Mouse (Mus musculus) layer of hippocampus, adult 6 months (tissue): ENCODE results near the gene Zbed5. TPM values are rescaled to one million over a fixed set of nuclear protein-coding genes. Genes with fewer than 3 reads are reported as not detected.

Experiments
- long read RNA-seq, 2 experiments: library from polyadenylated mRNA; unstranded; transcript quantifications; one replicate each; pipeline ENCODE4 v2.0.0; 2019 to 2020
- polyA plus RNA-seq: library from polyadenylated mRNA; unstranded; fragments of <200 nt; fragmentation: Nextera tagmentation; gene quantifications from 2 replicates; pipeline ENCODE4 v1.2.3, GENCODE M21; 2021

Gene Zbed5
- 6.1 and 7.3 TPM in 2 replicates for polyA plus RNA-seq
- long read RNA-seq, experiment 1, transcript Zbed5-201 (4 exons, 2,492 nt) = major isoform, 14 of 16 reads
- long read RNA-seq, experiment 1, partial matches to known transcripts = 0 of 16 reads
- long read RNA-seq, experiment 1, other reads (novel, unspliced or antisense) = 2 of 16 reads
- long read RNA-seq, experiment 2, transcript Zbed5-201 (4 exons, 2,492 nt) = major isoform, 58 of 63 reads
- long read RNA-seq, experiment 2, partial matches to known transcripts = 0 of 63 reads
- long read RNA-seq, experiment 2, other reads (novel, unspliced or antisense) = 4 of 63 reads

GRCm38 (mm10) chr5:129895198-129896088, at the start of gene Zbed5:
Zbed5 (plus strand) TSS chr5:129895723.

GRCm38 (mm10) chr5:129846752-129847557, 48.6 kb upstream of the Zbed5 start, which contains the start of gene Sumf2:
Sumf2 (plus strand) TSS chr5:129846986.

DNA sequence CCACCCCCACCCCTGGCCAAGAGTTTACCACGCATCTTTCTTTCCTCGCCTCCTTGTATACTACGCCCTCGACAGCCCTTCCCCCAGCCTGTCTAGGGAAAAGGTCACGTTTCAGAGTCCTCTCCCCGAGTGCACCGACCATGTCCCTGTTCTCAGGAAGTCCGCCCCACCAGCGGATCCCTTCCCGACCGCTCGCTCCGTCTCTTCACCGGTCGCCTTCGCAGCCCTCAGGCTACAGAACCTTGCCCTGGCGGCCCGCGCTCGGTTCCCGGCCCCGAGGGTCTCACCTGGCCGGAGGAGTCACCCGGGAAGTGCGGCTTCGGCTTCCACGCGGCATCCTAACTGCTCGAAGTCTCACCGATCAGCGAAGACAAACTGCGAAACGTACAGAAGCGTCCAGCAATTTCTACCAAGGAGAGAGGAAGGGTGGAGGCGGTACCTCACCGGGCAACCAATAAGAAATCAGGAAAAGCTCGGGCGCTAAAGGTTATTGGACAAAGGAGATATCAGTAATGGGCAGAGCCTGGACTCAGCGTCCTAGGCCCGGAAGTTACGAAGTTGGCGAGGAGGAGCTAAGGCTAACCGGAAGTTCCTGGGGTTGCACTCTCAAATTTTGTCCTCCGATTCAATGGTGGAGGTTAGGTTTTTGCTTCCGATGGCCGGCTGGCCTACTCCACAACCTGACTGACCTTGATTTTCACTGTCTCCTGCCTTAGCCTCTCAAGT, 8.4 kb upstream of the Zbed5 start, which contains the start of gene Chchd2:
TSS of gene Chchd2 (minus strand) at position 560 of the 726 bp plus-strand sequence.

DNA sequence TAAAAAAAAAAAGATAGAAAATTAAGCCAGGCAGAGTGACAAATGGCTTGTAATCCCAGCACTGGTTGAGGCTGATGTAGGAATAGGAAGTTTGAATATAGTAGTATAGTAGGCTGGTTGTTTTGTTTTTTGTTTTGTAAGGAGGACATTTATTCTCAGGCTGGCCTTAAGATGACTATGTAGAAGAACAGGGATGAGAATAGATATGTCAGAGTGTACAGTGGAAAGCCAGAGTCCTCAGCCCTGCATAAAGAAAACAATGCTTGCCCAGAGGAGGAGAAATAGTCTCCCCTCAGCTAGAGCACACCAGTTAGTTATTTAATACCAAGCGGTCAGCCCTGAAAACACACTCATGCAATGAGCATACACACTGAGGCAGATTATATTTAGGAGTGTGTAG, 2.9 kb downstream of the Zbed5 start, which contains the start of gene Phkg1:
TSS of gene Phkg1 (minus strand) at position 101 of the 400 bp plus-strand sequence.

GRCm38 (mm10) chr5:129908242-129908965, 12.9 kb downstream of the Zbed5 start, which contains the start of gene Nupr1l:
Nupr1l (plus strand) TSS chr5:129908540.

DNA sequence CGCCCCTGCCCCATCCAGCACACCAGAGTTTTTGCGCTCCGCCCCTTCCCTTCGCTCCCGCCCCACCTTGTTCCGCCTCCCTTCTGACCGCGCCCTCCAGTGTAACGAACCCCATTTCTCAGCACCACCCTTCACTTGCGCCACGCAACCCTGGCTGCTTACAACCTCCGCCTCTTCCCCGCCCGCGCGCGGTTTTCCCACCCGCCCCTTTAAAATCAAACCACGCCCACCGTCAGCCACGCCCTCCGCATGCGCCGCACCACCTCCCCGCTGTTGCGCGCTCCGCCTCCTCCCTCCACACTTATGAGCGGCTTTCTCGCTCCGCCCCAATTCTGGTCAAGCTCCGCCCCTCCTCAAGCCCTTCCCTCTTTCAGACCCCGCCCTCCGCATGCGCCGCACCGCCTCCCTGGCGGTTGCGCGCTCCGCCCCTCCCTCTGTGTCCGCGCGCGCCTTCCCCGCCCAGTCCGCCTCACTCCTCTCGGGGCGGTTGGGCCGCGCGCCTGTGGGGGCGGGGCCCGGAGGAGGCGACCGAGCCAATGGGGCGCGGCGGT, 46.0 kb downstream of the Zbed5 start, which contains the start of gene Vkorc1l1:
TSS of gene Vkorc1l1 (plus strand) at position 476 of the 551 bp plus-strand sequence.

Other genes starting within 250 kb of the Zbed5 start
- 2.9 and 3.4 TPM in 2 replicates for gene Zfp11, start 225.6 kb upstream of the Zbed5 start, polyA plus RNA-seq
- gene Sept14, start 187.2 kb upstream of the Zbed5 start, polyA plus RNA-seq = not detected in 2 replicates
- 221 and 233 TPM in 2 replicates for gene Mrps17, start 180.2 kb upstream of the Zbed5 start, polyA plus RNA-seq
- gene Nipsnap2, start 170.7 kb upstream of the Zbed5 start, polyA plus RNA-seq = 153 and 202 TPM in 2 replicates
- gene Psph, start 108.3 kb upstream of the Zbed5 start, polyA plus RNA-seq = 49.6 and 53.3 TPM in 2 replicates
- 17.6 and 18.9 TPM in 2 replicates for gene Sumf2, start 48.7 kb upstream of the Zbed5 start, polyA plus RNA-seq
- gene Chchd2, start 8.3 kb upstream of the Zbed5 start, polyA plus RNA-seq = 2,015 and 2,200 TPM in 2 replicates
- gene Phkg1, start 2.8 kb downstream of the Zbed5 start, polyA plus RNA-seq = 7.8 and 7.9 TPM in 2 replicates
- 3.6 and 7.0 TPM in 2 replicates for gene Nupr1l, start 12.8 kb downstream of the Zbed5 start, polyA plus RNA-seq
- gene Vkorc1l1, start 46.2 kb downstream of the Zbed5 start, polyA plus RNA-seq = 6.3 and 8.5 TPM in 2 replicates
- gene Gusb, start 107.3 kb downstream of the Zbed5 start, polyA plus RNA-seq = 22.1 and 23.5 TPM in 2 replicates
- gene Asl, start 133.5 kb downstream of the Zbed5 start, polyA plus RNA-seq = 19.3 and 19.5 TPM in 2 replicates
- gene Crcp, start 133.6 kb downstream of the Zbed5 start, polyA plus RNA-seq = 35.4 and 40.8 TPM in 2 replicates
- 40.7 and 41.9 TPM in 2 replicates for gene Tpst1, start 177.6 kb downstream of the Zbed5 start, polyA plus RNA-seq
- 10.1 and 11.5 TPM in 2 replicates for gene Kctd7, start 249.1 kb downstream of the Zbed5 start, polyA plus RNA-seq